Mouse (Mus musculus) neural tube, embryonic 12.5 days (tissue): ENCODE results near the gene Sgms2. TPM values are rescaled to one million over a fixed set of nuclear protein-coding genes. Genes with fewer than 3 reads are reported as not detected.

Source experiments
- ATAC-seq: fragments of 200-750 bp; cut with Nextera tagmentation; 2 replicates; pipeline ENCODE4 v1.8.0; 2017; ENCODE audit warnings: low read depth, mild to moderate bottlenecking, moderate TSS enrichment, moderate library complexity; ENCODE audit not compliant: low FRiP score
- H3K27ac ChIP-seq: fragments of 300-500 bp; sonication (generic); 2 replicates; pipeline ENCODE4 v1.5.1; 2016
- H3K27me3 ChIP-seq: fragments of 300-500 bp; sonication (generic); replicated peaks from 2 replicates; pipeline ENCODE4 v1.6.1; 2016; ENCODE audit warnings: mild to moderate bottlenecking
- H3K36me3 ChIP-seq: fragments of 300-500 bp; sonication (generic); 2 replicates; pipeline ENCODE4 v1.6.1; 2016; ENCODE audit warnings: mild to moderate bottlenecking
- H3K4me1 ChIP-seq: fragments of 300-500 bp; sonication (generic); 2 replicates; pipeline ENCODE4 v1.6.1; 2016
- H3K4me2 ChIP-seq: fragments of 300-500 bp; sonication (generic); replicated peaks from 2 replicates; pipeline ENCODE4 v1.6.1; 2016; ENCODE audit warnings: mild to moderate bottlenecking
- H3K4me3 ChIP-seq: fragments of 300-500 bp; sonication (generic); 2 replicates; pipeline ENCODE4 v1.5.1; 2016
- H3K9ac ChIP-seq: fragments of 300-500 bp; sonication (generic); 2 replicates; pipeline ENCODE4 v1.6.1; 2016; ENCODE audit warnings: mild to moderate bottlenecking
- H3K9me3 ChIP-seq: fragments of 300-500 bp; sonication (generic); 2 replicates; pipeline ENCODE4 v1.6.1; 2016; ENCODE audit warnings: mild to moderate bottlenecking
- WGBS: fragments of 180-500 bp; shearing (Covaris S2); methylation state at CpG from one replicate; pipeline ENCODE4 v1.1.7; 2016; 5-methylcytosine and 5-hydroxymethylcytosine counted together
- polyA plus RNA-seq: library from polyadenylated mRNA; unstranded; fragments of >200 nt; fragmentation: Nextera tagmentation; extraction: Ambion mirVana; gene quantifications from 2 replicates; pipeline ENCODE4 v1.2.1, GENCODE M21; 2016

Gene Sgms2
- polyA plus RNA-seq, 1 experiment from 2014 or later = 1.7 TPM

DNA sequence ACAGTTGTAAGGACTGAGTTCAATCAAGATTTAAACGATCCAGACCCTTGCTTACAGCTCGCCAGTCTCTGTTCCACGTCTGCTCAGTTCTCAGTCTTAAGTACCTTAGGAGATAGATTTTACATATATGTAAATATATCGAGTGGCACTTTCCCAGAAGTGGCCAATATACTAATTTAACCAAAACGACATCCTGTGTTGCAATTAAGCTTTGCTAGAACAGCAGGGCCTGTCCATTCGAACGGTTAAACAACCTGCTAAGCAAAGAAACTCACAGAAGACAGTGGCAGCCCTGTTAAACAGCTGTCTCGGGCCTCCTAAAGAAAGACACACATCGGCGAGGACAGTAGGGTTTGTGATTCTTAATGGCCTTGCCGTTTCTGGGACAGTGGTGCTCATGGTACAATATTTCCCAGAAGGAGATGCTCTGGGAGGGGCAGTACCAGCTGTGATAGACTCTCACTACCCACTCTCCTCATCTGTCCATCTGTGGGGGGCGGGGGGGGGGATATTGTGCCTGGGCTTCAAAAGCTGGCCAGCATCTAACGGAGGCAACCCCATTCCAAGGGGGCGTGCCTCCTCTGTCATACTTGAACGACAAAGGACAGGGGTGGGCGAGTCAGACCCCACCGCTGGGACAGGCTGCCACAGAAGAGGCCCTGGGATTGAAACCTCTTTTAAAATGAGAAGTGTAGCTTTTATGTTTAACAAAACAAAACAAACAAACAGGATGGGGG lies 9.1 kb downstream of the Sgms2 start:
- Histone ChIP-seq H3K36me3 (no peaks in the 10 kb centered on the region), H3K4me3 (no peak overlapping the region), H3K9me3 (no peaks in the 10 kb centered on the region), H3K9ac (no peak overlapping the region), H3K4me1 (no peaks in the 10 kb centered on the region), H3K27me3 (0 out of 2 replicates have a peak, but pooled peaks cover 3% of the 10 kb centered on the region), H3K4me2 (no peak overlapping the region), H3K27ac (no peak overlapping the region)
- ATAC-seq = no peak
- 42% methylated on average over 17 of the region's 17 CpGs for WGBS

DNA sequence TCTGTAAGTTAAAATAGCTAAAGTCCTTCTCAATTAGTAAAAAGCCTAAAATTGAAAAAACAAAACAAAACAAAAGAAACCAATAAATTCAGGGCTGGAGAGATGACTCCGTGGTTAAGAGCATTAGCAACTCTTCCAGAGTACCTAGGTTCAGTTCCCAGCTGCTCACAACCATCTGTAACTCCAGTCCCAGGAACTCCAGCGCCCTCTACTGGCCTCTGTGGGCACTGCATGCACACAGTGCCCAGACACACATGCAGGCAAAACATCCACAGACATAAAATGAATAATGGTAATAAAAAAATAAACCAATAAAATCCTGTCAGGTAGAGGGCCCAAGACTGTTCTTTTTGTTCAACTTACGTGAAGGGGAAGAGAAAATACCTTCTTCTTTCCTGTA lies 10.6 kb downstream of the Sgms2 start:
- Histone ChIP-seq H3K36me3 (no peaks in the 10 kb centered on the region), H3K27ac (no peak overlapping the region), H3K4me1 (no peaks in the 10 kb centered on the region), H3K4me2 (no peak overlapping the region), H3K9me3 (no peaks in the 10 kb centered on the region), H3K4me3 (no peak overlapping the region), H3K9ac (no peak overlapping the region), H3K27me3 (no peaks in the 10 kb centered on the region)
- ATAC-seq = no peak
- 52% methylated on average over 3 of the region's 3 CpGs for WGBS

DNA sequence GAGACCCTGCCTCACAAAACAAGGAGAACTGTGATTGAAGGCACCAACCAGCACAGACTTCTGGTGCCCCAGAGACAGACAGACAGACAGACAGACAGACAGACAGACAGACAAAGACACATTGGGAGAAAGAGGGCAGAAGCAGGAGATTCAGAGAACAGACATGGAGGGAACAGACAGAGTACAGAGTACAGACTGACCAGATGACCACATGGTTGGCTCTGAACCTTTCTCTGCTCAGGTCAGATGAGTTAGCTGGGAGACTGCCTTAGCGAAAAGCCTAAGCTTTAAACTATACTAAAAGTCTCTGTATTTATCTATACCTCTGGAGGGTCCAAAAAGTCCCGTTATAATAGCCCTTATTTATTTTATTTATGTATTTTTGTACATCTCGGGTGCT lies 11.8 kb downstream of the Sgms2 start:
- no peak overlapping the region for H3K27ac ChIP-seq
- no peaks in the 10 kb centered on the region for H3K9me3 ChIP-seq
- H3K9ac ChIP-seq = no peak overlapping the region
- H3K4me2 ChIP-seq = no peak overlapping the region
- H3K4me1 ChIP-seq = no peaks in the 10 kb centered on the region
- 90% methylated on average over 3 of the region's 3 CpGs for WGBS
- no peak for ATAC-seq
- no peaks in the 10 kb centered on the region for H3K27me3 ChIP-seq
- H3K36me3 ChIP-seq = no peaks in the 10 kb centered on the region
- H3K4me3 ChIP-seq = no peak overlapping the region

DNA sequence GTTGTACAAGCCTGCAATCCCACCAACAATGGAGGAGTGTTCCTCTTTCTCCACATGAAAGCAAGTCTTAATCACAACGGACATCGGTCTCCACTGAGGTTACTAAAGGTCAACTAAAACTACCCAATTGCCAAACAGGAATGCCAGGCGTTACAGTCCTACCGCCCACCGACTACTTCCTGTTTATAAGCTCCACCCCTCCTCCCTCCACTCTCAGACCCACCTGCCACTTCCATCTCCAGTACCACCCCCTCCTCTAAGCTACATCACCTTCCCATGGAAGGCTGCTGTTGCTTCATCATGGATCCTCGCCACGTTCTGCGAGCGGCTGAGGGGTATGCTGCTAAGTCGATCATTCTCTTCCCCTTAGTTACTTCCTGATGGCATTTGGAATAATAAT lies 15.2 kb downstream of the Sgms2 start:
- no peak overlapping the region for H3K9ac ChIP-seq
- no peaks in the 10 kb centered on the region for H3K27me3 ChIP-seq
- no peak overlapping the region for H3K4me2 ChIP-seq
- 95% methylated on average over 10 of the region's 10 CpGs for WGBS
- ATAC-seq = no peak
- no peaks in the 10 kb centered on the region for H3K36me3 ChIP-seq
- H3K4me1 ChIP-seq = peaks cover 9% of the 10 kb centered on the region
- no peak overlapping the region for H3K4me3 ChIP-seq
- H3K27ac ChIP-seq = no peak overlapping the region
- H3K9me3 ChIP-seq = no peaks in the 10 kb centered on the region

DNA sequence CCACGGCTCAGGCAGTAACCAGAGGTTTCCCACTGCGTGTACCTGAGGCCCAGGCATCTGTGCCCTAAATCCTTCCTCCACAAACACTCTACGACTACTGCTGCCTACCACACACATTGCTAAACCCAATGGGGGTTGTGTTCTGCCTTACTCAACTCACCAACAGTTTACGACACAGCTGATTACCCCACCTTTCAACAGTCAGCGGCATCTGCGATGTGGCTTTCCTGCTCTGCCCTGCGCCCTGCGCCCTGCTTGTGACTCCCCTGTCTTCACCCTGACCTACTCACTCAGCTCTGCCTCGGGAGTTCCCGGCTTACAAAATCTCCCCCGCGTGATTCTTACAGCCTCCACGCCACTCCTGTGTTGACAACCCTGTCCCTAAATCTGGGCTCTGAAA lies 16.7 kb downstream of the Sgms2 start:
- H3K9ac ChIP-seq = no peak overlapping the region
- H3K4me2 ChIP-seq = no peak overlapping the region
- peaks cover 15% of the 10 kb centered on the region for H3K4me1 ChIP-seq
- no peaks in the 10 kb centered on the region for H3K36me3 ChIP-seq
- H3K9me3 ChIP-seq = no peaks in the 10 kb centered on the region
- no peaks in the 10 kb centered on the region for H3K27me3 ChIP-seq
- ATAC-seq = no peak
- H3K4me3 ChIP-seq = no peak overlapping the region
- no peak overlapping the region for H3K27ac ChIP-seq
- 56% methylated on average over 13 of the region's 13 CpGs for WGBS

DNA sequence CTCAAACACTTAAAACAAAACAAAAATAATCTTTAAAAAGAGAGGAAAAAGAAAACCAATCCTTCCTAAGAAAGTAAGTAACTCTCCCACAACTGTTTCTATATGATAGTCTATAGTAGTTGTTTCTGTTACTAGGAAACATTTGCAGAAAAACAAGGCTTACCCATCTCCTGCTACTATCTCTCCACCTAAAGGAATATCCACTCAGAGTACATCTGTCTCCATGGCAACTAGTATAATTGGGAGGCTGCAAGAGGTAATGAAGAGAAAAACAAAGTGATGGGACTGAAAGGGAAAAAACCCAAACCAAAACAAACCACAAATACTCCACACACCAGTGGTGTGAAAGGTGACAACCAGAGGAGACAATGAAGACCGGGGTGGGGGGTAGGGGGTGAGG lies 17.7 kb downstream of the Sgms2 start:
- no CpG with 5 or more reads among the region's 1 CpGs for WGBS
- H3K9me3 ChIP-seq = no peaks in the 10 kb centered on the region
- no peak overlapping the region for H3K9ac ChIP-seq
- no peaks in the 10 kb centered on the region for H3K27me3 ChIP-seq
- H3K4me2 ChIP-seq = no peak overlapping the region
- no peak overlapping the region for H3K4me3 ChIP-seq
- ATAC-seq = no peak
- no peak overlapping the region for H3K27ac ChIP-seq
- H3K4me1 ChIP-seq = peaks cover 15% of the 10 kb centered on the region
- no peaks in the 10 kb centered on the region for H3K36me3 ChIP-seq

DNA sequence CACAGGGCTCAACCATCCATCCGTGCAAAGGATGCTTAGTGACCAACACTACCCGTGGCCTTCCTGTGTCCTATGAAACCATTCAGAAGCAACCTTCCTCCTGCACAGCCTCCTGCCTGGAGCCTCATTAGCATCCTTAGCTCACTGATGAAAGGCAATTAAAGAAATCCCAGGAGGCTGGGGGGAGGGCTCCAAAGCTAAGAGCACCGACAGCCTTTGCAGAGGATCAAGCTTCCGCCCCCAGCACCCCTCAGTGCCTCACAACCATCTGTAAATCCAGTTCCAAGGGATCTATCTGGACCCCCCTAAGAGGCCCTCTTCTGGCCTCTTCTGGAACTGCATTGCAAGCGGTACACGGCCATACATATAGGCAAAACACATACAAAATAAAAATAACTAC lies 19.4 kb downstream of the Sgms2 start:
- Histone ChIP-seq H3K9ac (no peak overlapping the region), H3K9me3 (no peaks in the 10 kb centered on the region), H3K27ac (no peak overlapping the region), H3K27me3 (no peaks in the 10 kb centered on the region), H3K4me2 (no peak overlapping the region), H3K4me3 (no peak overlapping the region), H3K36me3 (no peaks in the 10 kb centered on the region), H3K4me1 (peaks cover 15% of the 10 kb centered on the region)
- 52% methylated on average over 6 of the region's 6 CpGs for WGBS
- peak; percentile 72; the same call in 1 of the 2 replicates for ATAC-seq

DNA sequence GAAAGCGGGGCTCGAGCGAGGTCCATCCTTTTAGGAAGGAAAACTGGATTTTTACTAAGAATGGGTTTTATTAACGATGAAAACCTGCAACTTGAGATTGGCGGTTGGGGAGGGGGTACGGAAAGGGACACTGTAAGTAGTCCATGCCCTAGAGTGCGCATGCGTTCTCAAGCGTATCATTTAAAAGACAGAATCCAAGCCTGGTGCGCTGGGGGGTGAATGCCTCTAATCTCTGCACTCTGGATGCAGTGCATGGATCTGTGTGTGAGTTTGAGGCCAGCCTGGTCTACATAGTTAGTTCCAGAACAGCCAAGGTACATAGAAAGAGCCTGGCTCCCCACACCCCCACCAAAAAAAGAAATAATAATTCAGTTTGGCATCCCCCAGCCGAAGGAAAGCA lies 19.8 kb downstream of the Sgms2 start:
- no peak overlapping the region for H3K4me3 ChIP-seq
- H3K27ac ChIP-seq = no peak overlapping the region
- H3K4me2 ChIP-seq = no peak overlapping the region
- no peaks in the 10 kb centered on the region for H3K27me3 ChIP-seq
- H3K36me3 ChIP-seq = no peaks in the 10 kb centered on the region
- H3K9ac ChIP-seq = no peak overlapping the region
- peaks cover 15% of the 10 kb centered on the region for H3K4me1 ChIP-seq
- no peak for ATAC-seq
- WGBS = 75% methylated on average over 11 of the region's 11 CpGs
- no peaks in the 10 kb centered on the region for H3K9me3 ChIP-seq

DNA sequence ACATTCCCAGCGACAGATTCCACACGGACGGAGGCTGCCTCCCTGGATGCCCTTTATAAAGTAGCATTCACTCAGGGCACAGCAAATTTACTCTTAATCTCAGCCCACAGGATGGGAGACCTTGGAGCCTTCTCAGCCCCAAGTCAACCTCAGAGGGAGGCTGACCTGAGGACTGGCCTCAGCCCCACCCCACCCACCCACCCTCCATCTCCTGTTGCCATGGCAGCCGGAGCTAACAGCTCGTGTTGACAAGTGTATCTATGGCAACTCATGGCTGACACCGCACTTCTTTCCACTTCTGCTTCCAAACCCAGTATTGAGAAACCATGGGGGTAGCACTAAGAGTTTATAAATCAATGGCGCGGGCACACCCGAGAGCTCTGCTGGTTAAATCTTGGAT lies 20.4 kb downstream of the Sgms2 start:
- Histone ChIP-seq H3K36me3 (no peaks in the 10 kb centered on the region), H3K4me1 (peaks cover 15% of the 10 kb centered on the region), H3K4me3 (no peak overlapping the region), H3K9ac (no peak overlapping the region), H3K27me3 (no peaks in the 10 kb centered on the region), H3K9me3 (no peaks in the 10 kb centered on the region), H3K4me2 (no peak overlapping the region), H3K27ac (no peak overlapping the region)
- WGBS = 28% methylated on average over 9 of the region's 9 CpGs
- peak; percentile 46 for ATAC-seq

DNA sequence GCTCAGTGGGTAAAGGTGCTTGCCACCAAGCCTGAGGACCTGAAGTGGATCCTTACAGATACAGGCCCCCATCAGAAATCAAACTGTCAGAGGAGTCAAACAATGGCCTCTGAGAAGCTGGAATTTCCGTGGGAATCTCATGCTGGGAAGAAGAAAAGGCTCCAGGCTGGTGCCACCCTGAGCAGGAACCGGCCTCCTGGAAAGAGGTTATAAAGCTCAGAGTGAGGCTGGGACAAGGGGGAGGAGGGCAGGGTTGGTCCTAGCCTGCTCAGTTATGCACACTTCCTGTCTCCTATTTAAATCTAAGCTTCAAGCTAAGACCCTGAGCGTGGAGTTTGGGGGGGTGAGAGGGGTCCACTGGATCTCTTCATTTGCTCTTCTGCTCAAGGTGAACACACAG lies 21.6 kb downstream of the Sgms2 start:
- H3K4me1 ChIP-seq = peaks cover 15% of the 10 kb centered on the region
- no peaks in the 10 kb centered on the region for H3K36me3 ChIP-seq
- H3K4me2 ChIP-seq = no peak overlapping the region
- H3K27me3 ChIP-seq = no peaks in the 10 kb centered on the region
- H3K4me3 ChIP-seq = no peak overlapping the region
- no peak overlapping the region for H3K9ac ChIP-seq
- H3K9me3 ChIP-seq = no peaks in the 10 kb centered on the region
- 11% methylated on average over 3 of the region's 3 CpGs for WGBS
- H3K27ac ChIP-seq = no peak overlapping the region
- ATAC-seq = no peak

DNA sequence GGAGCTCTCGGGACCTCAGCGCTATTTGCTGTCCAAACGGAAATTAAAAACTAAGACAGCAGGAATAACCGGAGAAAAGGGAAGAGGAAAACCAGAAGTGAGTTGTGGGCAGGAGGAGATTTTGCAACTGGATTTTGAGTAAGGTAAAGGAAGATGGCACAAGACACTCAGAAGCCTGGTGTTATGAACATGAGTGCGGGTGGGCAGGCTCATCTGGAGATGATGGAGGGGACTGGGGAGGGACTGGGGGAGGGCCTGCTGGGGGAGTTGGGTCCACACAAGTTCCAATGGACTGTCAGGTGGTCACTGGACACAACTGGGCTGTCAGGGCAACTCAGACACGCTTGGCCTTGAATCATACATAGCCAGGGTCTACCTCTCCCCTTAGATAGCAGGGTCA lies 24.8 kb downstream of the Sgms2 start:
- Histone ChIP-seq H3K4me2 (no peak overlapping the region), H3K9ac (no peak overlapping the region), H3K27ac (no peak overlapping the region), H3K36me3 (no peaks in the 10 kb centered on the region), H3K9me3 (no peaks in the 10 kb centered on the region), H3K4me3 (no peak overlapping the region), H3K27me3 (no peaks in the 10 kb centered on the region), H3K4me1 (peaks cover 10% of the 10 kb centered on the region; the same call in 1 of the 2 replicates)
- no peak for ATAC-seq
- WGBS = 90% methylated on average over 6 of the region's 6 CpGs

DNA sequence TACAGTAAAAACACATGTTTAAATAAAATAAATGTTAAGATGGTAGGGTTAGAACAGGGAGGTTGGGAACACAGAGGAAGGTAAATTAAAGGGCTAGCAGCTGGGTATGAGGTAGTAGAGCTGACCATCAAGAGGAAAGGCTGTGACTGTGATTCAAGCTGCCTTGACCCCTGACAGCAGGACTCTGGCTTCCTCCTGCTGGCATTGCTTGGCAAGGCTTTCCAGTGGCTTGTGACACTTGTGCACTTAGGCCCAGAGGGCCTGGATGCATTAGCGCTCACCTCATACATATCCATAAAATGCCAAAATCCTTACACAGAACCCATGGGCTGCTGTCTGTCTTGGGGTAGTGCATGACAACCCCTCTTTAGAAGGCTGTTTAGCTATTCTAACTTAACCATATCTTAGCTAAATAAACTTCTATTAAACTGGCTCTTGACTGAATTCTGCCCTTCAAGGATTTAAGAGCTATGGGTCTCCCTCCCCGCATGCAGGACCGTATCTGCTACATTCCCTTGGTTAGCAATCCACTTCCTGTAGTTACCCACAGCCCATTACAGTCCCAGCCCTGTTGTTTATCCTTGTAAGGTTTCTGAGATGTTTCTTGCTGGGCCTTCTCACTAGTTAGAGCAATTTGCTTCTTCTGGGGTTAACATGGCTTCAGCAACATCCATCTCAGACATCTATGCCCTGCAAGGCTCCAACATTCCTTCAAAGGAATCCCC lies 25.5 kb downstream of the Sgms2 start:
- ATAC-seq = no peak
- 81% methylated on average over 3 of the region's 3 CpGs for WGBS
- H3K9me3 ChIP-seq = no peaks in the 10 kb centered on the region
- H3K27me3 ChIP-seq = no peaks in the 10 kb centered on the region
- no peaks in the 10 kb centered on the region for H3K36me3 ChIP-seq
- H3K4me1 ChIP-seq = peaks cover 3% of the 10 kb centered on the region; the same call in 1 of the 2 replicates
- H3K4me2 ChIP-seq = no peak overlapping the region
- H3K4me3 ChIP-seq = no peak overlapping the region
- H3K27ac ChIP-seq = no peak overlapping the region
- H3K9ac ChIP-seq = no peak overlapping the region

DNA sequence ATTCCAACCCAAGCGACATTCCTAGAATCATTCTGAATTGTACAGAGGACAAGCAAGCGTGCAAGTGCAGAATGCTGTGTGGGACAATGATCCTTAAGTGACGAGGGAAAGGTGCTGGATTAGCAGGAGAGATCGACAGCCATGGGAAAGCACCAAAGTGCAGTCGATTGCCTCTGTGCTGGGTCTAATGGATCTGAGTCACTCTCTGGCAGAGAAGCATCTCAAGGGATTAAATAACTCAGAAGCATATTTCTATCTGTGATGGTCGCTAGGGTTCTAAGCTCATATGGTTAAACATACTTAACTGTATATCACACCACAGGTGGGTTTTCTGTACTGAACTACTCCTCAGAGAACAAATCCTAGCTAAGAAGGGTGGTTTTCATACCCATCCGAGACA lies 118.2 kb downstream of the Sgms2 start:
- Histone ChIP-seq H3K9me3 (no peaks in the 10 kb centered on the region), H3K27ac (no peak overlapping the region), H3K9ac (no peak overlapping the region), H3K27me3 (no peaks in the 10 kb centered on the region), H3K4me1 (no peaks in the 10 kb centered on the region), H3K4me2 (no peak overlapping the region), H3K36me3 (no peaks in the 10 kb centered on the region), H3K4me3 (no peak overlapping the region)
- WGBS = 89% methylated on average over 7 of the region's 7 CpGs
- no peak for ATAC-seq
